Mouse (Mus musculus): ENCODE measurements around the gene Olfr967. TPM values are rescaled to one million over a fixed set of nuclear protein-coding genes. Genes with fewer than 3 reads are reported as not detected.

Gene Olfr967
- not detected for polyA plus RNA-seq (2014; fragmentation: Illumina TruSeq; extraction: RNeasy Lipid Tissue Mini Kit (QIAGEN cat#74804); ENCODE audit: low read depth, low replicate concordance)

DNA sequence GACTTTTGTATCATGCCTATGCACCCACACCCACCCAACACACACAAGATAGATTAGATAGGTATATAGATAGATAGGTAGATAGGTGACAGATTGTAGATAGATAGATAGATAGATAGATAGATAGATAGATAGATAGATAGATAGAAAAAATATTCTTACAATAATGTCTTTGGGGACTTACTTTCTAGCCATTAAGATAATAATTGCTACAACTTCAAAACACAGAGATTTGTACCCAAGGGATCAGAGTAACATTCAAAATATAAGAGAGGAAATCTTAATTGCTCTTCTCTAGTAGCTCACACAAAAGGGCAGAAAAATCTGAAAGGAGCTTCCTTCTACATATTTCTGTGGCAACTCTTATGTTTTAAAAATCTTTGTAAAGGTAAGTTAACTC lies at the start of gene Olfr967:
Olfr967 (plus strand) TSS at position 301 of the 400 bp plus-strand sequence.

GRCm38 (mm10) chr9:39707017-39707416 lies 39.0 kb upstream of the Olfr967 start, which contains the start of gene Olfr149:
TSS of gene Olfr149 (minus strand) at chr9:39707117.

DNA sequence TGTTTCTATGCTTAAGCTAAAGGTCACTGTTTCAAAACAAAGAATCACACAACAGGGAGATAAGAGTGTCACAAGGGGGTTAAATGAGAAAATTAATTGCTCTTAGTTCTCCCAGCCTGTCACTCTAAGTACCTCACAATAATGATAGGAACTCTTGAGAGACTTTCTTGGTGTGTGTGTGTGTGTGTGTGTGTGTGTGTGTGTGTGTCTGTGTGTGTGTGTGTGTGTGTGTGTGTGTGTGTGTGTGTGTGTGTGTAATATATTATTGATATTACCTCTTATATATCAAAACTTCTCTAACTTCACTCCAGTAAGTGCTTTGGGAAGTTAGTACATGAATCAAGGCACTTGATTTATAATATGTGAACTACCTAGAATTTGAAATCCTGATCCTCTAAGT lies 35.0 kb upstream of the Olfr967 start, which contains the start of gene Olfr965:
Olfr965 (plus strand) TSS at position 301 of the 400 bp plus-strand sequence.

DNA sequence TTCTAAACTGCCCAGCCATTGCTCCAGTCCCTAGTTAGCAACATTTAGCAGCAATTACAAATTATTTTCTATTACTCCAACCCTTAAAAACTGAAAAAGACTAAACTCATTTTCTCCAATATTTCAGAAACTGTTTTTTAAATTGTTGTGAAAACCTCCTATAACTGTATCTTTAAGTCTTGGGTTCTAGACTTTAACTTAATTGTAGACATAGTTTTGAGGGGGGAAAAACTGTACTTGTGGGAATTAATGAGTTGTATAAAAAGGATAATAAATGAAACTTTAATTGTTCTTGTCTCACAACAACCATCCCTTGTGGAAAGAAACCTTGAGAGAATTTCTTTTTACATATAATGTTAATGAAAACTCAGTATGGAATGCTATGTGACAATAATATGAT lies 15.4 kb upstream of the Olfr967 start, which contains the start of gene Olfr150:
Olfr150 (plus strand) TSS at position 301 of the 400 bp plus-strand sequence.

DNA sequence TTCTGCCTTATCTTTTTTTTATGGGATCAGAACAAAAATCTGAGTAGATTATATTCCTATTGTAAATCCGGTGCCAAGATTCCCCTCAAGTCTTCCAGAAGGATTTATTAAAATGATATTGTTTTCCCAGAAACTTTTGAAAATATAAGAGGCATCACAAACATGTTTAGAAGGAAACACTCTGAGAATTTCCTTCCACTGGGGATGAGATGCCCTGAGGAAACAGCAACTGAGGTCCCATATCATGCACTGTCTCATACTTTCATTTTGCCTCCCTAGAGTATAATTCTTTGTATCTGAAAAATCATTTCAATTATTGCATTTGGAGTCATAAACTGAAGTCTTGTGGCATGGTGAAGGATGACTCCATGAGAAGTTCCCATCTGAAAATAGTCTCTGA lies 37.1 kb downstream of the Olfr967 start, which contains the start of gene Olfr968:
Olfr968 (minus strand) TSS at position 101 of the 400 bp plus-strand sequence.

GRCm38 (mm10) chr9:39790558-39790957 lies 44.5 kb downstream of the Olfr967 start, which contains the start of gene Olfr969:
TSS of gene Olfr969 (plus strand) at chr9:39790945.

Other genes with a start within 250 kb of the Olfr967 start
- gene Olfr957, start 230.4 kb upstream of the Olfr967 start, polyA plus RNA-seq (2014; fragmentation: Illumina TruSeq; extraction: RNeasy Lipid Tissue Mini Kit (QIAGEN cat#74804); ENCODE audit: low read depth, low replicate concordance), result not detected
- not detected for gene Olfr958, start 192.2 kb upstream of the Olfr967 start, polyA plus RNA-seq (2014; fragmentation: Illumina TruSeq; extraction: RNeasy Lipid Tissue Mini Kit (QIAGEN cat#74804); ENCODE audit: low read depth, low replicate concordance)
- not detected for gene Olfr959, start 170.7 kb upstream of the Olfr967 start, polyA plus RNA-seq (2014; fragmentation: Illumina TruSeq; extraction: RNeasy Lipid Tissue Mini Kit (QIAGEN cat#74804); ENCODE audit: low read depth, low replicate concordance)
- 0.08 TPM for gene AW551984, start 141.8 kb upstream of the Olfr967 start, polyA plus RNA-seq (2014; fragmentation: Illumina TruSeq; extraction: RNeasy Lipid Tissue Mini Kit (QIAGEN cat#74804); ENCODE audit: low read depth, low replicate concordance)
- not detected for gene Olfr148, start 135.6 kb upstream of the Olfr967 start, polyA plus RNA-seq (2014; fragmentation: Illumina TruSeq; extraction: RNeasy Lipid Tissue Mini Kit (QIAGEN cat#74804); ENCODE audit: low read depth, low replicate concordance)
- gene Olfr960, start 124.9 kb upstream of the Olfr967 start, polyA plus RNA-seq (2014; fragmentation: Illumina TruSeq; extraction: RNeasy Lipid Tissue Mini Kit (QIAGEN cat#74804); ENCODE audit: low read depth, low replicate concordance), result not detected
- gene Olfr961, start 101.2 kb upstream of the Olfr967 start, polyA plus RNA-seq (2014; fragmentation: Illumina TruSeq; extraction: RNeasy Lipid Tissue Mini Kit (QIAGEN cat#74804); ENCODE audit: low read depth, low replicate concordance), result not detected
- gene Olfr963, start 79.0 kb upstream of the Olfr967 start, polyA plus RNA-seq (2014; fragmentation: Illumina TruSeq; extraction: RNeasy Lipid Tissue Mini Kit (QIAGEN cat#74804); ENCODE audit: low read depth, low replicate concordance), result not detected
- gene Olfr149, start 39.1 kb upstream of the Olfr967 start, polyA plus RNA-seq (2014; fragmentation: Illumina TruSeq; extraction: RNeasy Lipid Tissue Mini Kit (QIAGEN cat#74804); ENCODE audit: low read depth, low replicate concordance), result not detected
- gene Olfr965, start 34.9 kb upstream of the Olfr967 start, polyA plus RNA-seq (2014; fragmentation: Illumina TruSeq; extraction: RNeasy Lipid Tissue Mini Kit (QIAGEN cat#74804); ENCODE audit: low read depth, low replicate concordance), result not detected
- not detected for gene Olfr150, start 15.3 kb upstream of the Olfr967 start, polyA plus RNA-seq (2014; fragmentation: Illumina TruSeq; extraction: RNeasy Lipid Tissue Mini Kit (QIAGEN cat#74804); ENCODE audit: low read depth, low replicate concordance)
- gene Olfr968, start 37.0 kb downstream of the Olfr967 start, polyA plus RNA-seq (2014; fragmentation: Illumina TruSeq; extraction: RNeasy Lipid Tissue Mini Kit (QIAGEN cat#74804); ENCODE audit: low read depth, low replicate concordance), result not detected
- not detected for gene Olfr969, start 44.7 kb downstream of the Olfr967 start, polyA plus RNA-seq (2014; fragmentation: Illumina TruSeq; extraction: RNeasy Lipid Tissue Mini Kit (QIAGEN cat#74804); ENCODE audit: low read depth, low replicate concordance)
- not detected for gene Olfr970, start 62.6 kb downstream of the Olfr967 start, polyA plus RNA-seq (2014; fragmentation: Illumina TruSeq; extraction: RNeasy Lipid Tissue Mini Kit (QIAGEN cat#74804); ENCODE audit: low read depth, low replicate concordance)
- gene Olfr971, start 90.6 kb downstream of the Olfr967 start, polyA plus RNA-seq (2014; fragmentation: Illumina TruSeq; extraction: RNeasy Lipid Tissue Mini Kit (QIAGEN cat#74804); ENCODE audit: low read depth, low replicate concordance), result not detected
- not detected for gene Olfr972, start 120.2 kb downstream of the Olfr967 start, polyA plus RNA-seq (2014; fragmentation: Illumina TruSeq; extraction: RNeasy Lipid Tissue Mini Kit (QIAGEN cat#74804); ENCODE audit: low read depth, low replicate concordance)
- not detected for gene Olfr229, start 161.1 kb downstream of the Olfr967 start, polyA plus RNA-seq (2014; fragmentation: Illumina TruSeq; extraction: RNeasy Lipid Tissue Mini Kit (QIAGEN cat#74804); ENCODE audit: low read depth, low replicate concordance)
- not detected for gene Olfr974, start 191.3 kb downstream of the Olfr967 start, polyA plus RNA-seq (2014; fragmentation: Illumina TruSeq; extraction: RNeasy Lipid Tissue Mini Kit (QIAGEN cat#74804); ENCODE audit: low read depth, low replicate concordance)
- gene Olfr975, start 205.8 kb downstream of the Olfr967 start, polyA plus RNA-seq (2014; fragmentation: Illumina TruSeq; extraction: RNeasy Lipid Tissue Mini Kit (QIAGEN cat#74804); ENCODE audit: low read depth, low replicate concordance), result not detected
- not detected for gene Olfr976, start 214.9 kb downstream of the Olfr967 start, polyA plus RNA-seq (2014; fragmentation: Illumina TruSeq; extraction: RNeasy Lipid Tissue Mini Kit (QIAGEN cat#74804); ENCODE audit: low read depth, low replicate concordance)
- gene Olfr978, start 245.9 kb downstream of the Olfr967 start, polyA plus RNA-seq (2014; fragmentation: Illumina TruSeq; extraction: RNeasy Lipid Tissue Mini Kit (QIAGEN cat#74804); ENCODE audit: low read depth, low replicate concordance), result not detected